Mouse (Mus musculus) heart, adult 2 months (tissue): Measurements from ENCODE around the gene Nxf2. TPM values are rescaled to one million over a fixed set of nuclear protein-coding genes. Genes with fewer than 3 reads are reported as not detected.

ENCODE experiments used
- DNase-seq, 2 experiments: peaks; one replicate each; pipeline ENCODE4 v3.0.0; 2021
- H3K27ac ChIP-seq: fragments of 200-600 bp; 2 replicates; pipeline ENCODE4 v1.8.1; 2022
- H3K27me3 ChIP-seq: fragments of 200-500 bp; 2 replicates; pipeline ENCODE4 v1.6.1; 2012; ENCODE audit warnings: mild to moderate bottlenecking, low read length, inconsistent platforms, mixed read lengths; ENCODE audit not compliant: control insufficient read depth, insufficient read depth
- H3K36me3 ChIP-seq: fragments of 200-500 bp; 2 replicates; pipeline ENCODE4 v1.6.1; 2012; ENCODE audit warnings: low read length, inconsistent platforms; ENCODE audit not compliant: control insufficient read depth, insufficient read depth
- H3K4me1 ChIP-seq: fragments of 200-500 bp; 2 replicates; pipeline ENCODE4 v1.6.1; 2011; ENCODE audit warnings: low read length; ENCODE audit not compliant: control insufficient read depth, insufficient read depth
- H3K4me3 ChIP-seq: fragments of 200-600 bp; 2 replicates; pipeline ENCODE4 v1.8.1; 2022
- H3K79me2 ChIP-seq: fragments of 200-500 bp; replicated peaks from 2 replicates; pipeline ENCODE4 v1.6.1; 2012; ENCODE audit warnings: mild to moderate bottlenecking, inconsistent platforms, low read length, moderate library complexity, mixed read lengths; ENCODE audit not compliant: control insufficient read depth, insufficient read depth
- H3K9ac ChIP-seq: fragments of 200-500 bp; 2 replicates; pipeline ENCODE4 v1.6.1; 2012; ENCODE audit warnings: low read depth, mild to moderate bottlenecking, control low read depth, inconsistent platforms, low read length, mixed read lengths
- CTCF ChIP-seq: fragments of 200-600 bp; IDR thresholded peaks from 2 replicates; pipeline ENCODE4 v1.8.1; 2022; ENCODE audit warnings: antibody characterized with exemption, mild to moderate bottlenecking, moderate library complexity
- EP300 ChIP-seq: fragments of 200-500 bp; IDR thresholded peaks from 2 replicates; pipeline ENCODE4 v1.6.1; 2011; ENCODE audit warnings: low read depth, low read length, control low read depth; ENCODE audit not compliant: insufficient read depth
- POLR2A ChIP-seq: fragments of 200-500 bp; IDR thresholded peaks from 2 replicates; pipeline ENCODE4 v1.6.1; 2011; ENCODE audit warnings: mild to moderate bottlenecking, low read depth, low read length, control low read depth; ENCODE audit not compliant: insufficient read depth
- WGBS: fragments of 180-500 bp; shearing (Covaris S2); methylation state at CpG from one replicate; pipeline ENCODE4 v1.1.7; 2018; 5-methylcytosine and 5-hydroxymethylcytosine counted together
- intact Hi-C: fragments of 180-260 bp; cut with DNase I; formaldehyde crosslinking; loops from one replicate; pipeline ENCODE4 v1.15.1; 2025
- long read RNA-seq: library from polyadenylated mRNA; stranded (forward); transcript quantifications from one replicate; pipeline ENCODE4 v2.0.0, GENCODE M21; 2021
- polyA plus RNA-seq: library from polyadenylated mRNA; depleted of rRNA; stranded (reverse); fragments of >200 nt; gene quantifications from 2 replicates; pipeline ENCODE4 v1.2.3, GENCODE M21; 2012; rRNA removed
- total RNA-seq, 2 experiments: library from RNA; stranded (reverse); gene quantifications; 2 replicates each; pipeline ENCODE4 v1.2.3; 2021

Nxf2 gene
- total RNA-seq: not detected
- polyA plus RNA-seq: 0.06 TPM in 1 of 2 replicates, not detected in the other
- long read RNA-seq: 0 reads

DNA sequence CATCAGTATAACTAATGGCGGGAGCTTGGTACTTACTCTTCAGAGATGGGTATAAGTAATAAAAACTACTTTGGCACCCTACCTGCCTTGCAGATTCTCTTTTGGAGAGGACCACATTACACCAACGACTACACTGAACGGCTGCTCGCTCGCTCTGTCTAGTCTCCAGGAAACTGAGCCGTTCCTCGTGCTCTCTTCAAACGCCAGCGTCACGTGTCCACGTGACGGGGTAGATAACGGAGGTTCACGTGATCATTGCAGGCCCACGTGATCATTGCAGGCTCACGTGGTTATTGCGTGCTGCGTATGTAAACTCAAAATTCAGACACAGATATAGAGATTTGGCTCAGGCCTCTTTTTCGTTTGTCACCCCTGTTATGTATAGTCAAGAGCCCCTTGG, at the start of gene Nxf2:
Nxf2 (minus strand) TSS at position 209 of the 400 bp plus-strand sequence.
- no peak for DNase-seq
- WGBS: 92% methylated on average over 19 of the region's 19 CpGs
- Histone ChIP-seq H3K36me3 (no peaks in the 10 kb centered on the region), H3K27ac (no peak within 1 kb of the TSS), H3K4me3 (no peak within 1 kb of the TSS), H3K79me2 (no peaks in the 10 kb centered on the region), H3K9ac (peak within 1 kb of the TSS; percentile 2; the same call in 1 of the 2 replicates), H3K27me3 (no peaks in the 10 kb centered on the region), H3K4me1 (no peaks in the 10 kb centered on the region)
- no peak for TF ChIP-seq CTCF
- no peak for TF ChIP-seq POLR2A
- no peak for TF ChIP-seq EP300
- intact Hi-C loops: no loop called here

- intact Hi-C loops: no loop called here
- no peak overlapping the region for H3K4me3 ChIP-seq
- no peaks in the 10 kb centered on the region; the same call in 1 of the 2 replicates for H3K36me3 ChIP-seq
- no peak overlapping the region for H3K9ac ChIP-seq
- DNase-seq: no peak
- H3K27ac ChIP-seq: no peak overlapping the region
- TF ChIP-seq CTCF (no peak), POLR2A (no peak), EP300 (no peak)
- H3K4me1 ChIP-seq: no peaks in the 10 kb centered on the region
- 50% methylated on average over 3 of the region's 3 CpGs for WGBS
- no peaks in the 10 kb centered on the region for H3K79me2 ChIP-seq
- H3K27me3 ChIP-seq: no peaks in the 10 kb centered on the region
Measured at GRCm38 (mm10) chrX:135011381-135011780, 46.8 kb upstream of the Nxf2 start.

DNA sequence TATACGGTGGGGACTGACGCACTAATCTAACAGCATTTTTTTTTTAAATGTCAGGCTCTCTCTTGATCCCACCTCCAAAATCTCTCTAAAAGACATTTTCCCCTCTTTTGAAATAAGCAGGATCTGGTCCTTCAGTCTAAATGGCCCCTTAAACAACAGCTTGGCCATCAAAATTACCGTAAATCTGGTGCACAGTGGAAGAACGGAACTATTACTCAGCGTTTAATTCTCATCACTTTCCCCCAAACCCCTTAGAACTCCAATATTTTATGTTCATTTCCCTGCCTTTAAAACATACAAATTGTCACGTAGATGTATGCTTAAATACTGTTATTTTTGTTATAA, 44.9 kb upstream of the Nxf2 start:
- intact Hi-C loops: loop anchor here (5.0 kb wide), 1 partner anchor 407 kb away; the partner anchor contains the start of genes Gla and Hnrnph2
- Histone ChIP-seq H3K36me3 (no peaks in the 10 kb centered on the region; the same call in 1 of the 2 replicates), H3K4me1 (no peaks in the 10 kb centered on the region), H3K4me3 (peak overlapping the region; percentile 49), H3K27ac (peak overlapping the region; percentile 97), H3K79me2 (no peaks in the 10 kb centered on the region), H3K9ac (no peak overlapping the region), H3K27me3 (no peaks in the 10 kb centered on the region)
- TF ChIP-seq EP300 (no peak), POLR2A (no peak), CTCF (no peak)
- no peak for DNase-seq
- 35% methylated on average over 6 of the region's 6 CpGs for WGBS

GRCm38 (mm10) chrX:135008720-135009470, 44.3 kb upstream of the Nxf2 start, which contains the start of gene Zmat1:
Zmat1 (minus strand) TSS chrX:135009209.
- Histone ChIP-seq H3K4me3 (peak within 1 kb of the TSS; percentile 65), H3K79me2 (no peaks in the 10 kb centered on the region), H3K36me3 (no peaks in the 10 kb centered on the region; the same call in 1 of the 2 replicates), H3K27ac (peak within 1 kb of the TSS; percentile 97), H3K9ac (peak within 1 kb of the TSS; percentile 94), H3K27me3 (no peaks in the 10 kb centered on the region), H3K4me1 (no peaks in the 10 kb centered on the region)
- intact Hi-C loops: loop anchor here (5.0 kb wide), 1 partner anchor 407 kb away; the partner anchor contains the start of genes Gla and Hnrnph2
- WGBS: 17% methylated on average over 54 of the region's 65 CpGs
- peak; percentile 85 to 92 for DNase-seq
- TF ChIP-seq POLR2A (peak; percentile 72), CTCF (no peak)

DNA sequence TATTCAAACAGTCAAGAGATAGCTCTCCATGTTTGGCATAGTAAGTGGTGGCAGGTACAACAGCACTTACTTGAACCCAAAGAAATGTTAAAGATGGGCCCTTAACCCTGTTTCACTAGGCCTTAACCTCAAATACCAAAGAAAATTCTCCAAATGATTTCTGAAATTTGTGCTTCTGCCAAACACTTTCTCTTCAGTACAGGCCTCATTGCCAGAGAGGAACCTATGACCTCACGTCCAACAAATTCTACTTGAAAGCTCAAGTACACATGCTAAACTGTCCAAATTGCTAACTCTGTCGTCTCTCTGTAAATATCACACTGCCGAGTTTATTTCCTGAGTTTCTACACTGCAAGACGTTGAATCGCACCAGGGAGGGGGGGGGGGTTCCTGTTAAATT, 43.5 kb upstream of the Nxf2 start:
- WGBS: 20% methylated on average over 5 of the region's 5 CpGs
- Histone ChIP-seq H3K27ac (peak overlapping the region; percentile 53), H3K9ac (no peak overlapping the region; the same call in 1 of the 2 replicates), H3K36me3 (no peaks in the 10 kb centered on the region; the same call in 1 of the 2 replicates), H3K27me3 (no peaks in the 10 kb centered on the region), H3K79me2 (no peaks in the 10 kb centered on the region), H3K4me1 (no peaks in the 10 kb centered on the region), H3K4me3 (peak overlapping the region; percentile 30; the same call in 1 of the 2 replicates)
- no peak for TF ChIP-seq EP300
- DNase-seq: peak in 1 of 2 experiments; percentile 4
- intact Hi-C loops: loop anchor here (5.0 kb wide), 1 partner anchor 406 kb away; the partner anchor contains the start of genes Gla and Hnrnph2
